Mouse (Mus musculus): Measurements from ENCODE around the gene C1qtnf6.
A peak's percentile ranks its signal among the peaks of the same experiment; 100 is the strongest.

The C1qtnf6 gene

DNA sequence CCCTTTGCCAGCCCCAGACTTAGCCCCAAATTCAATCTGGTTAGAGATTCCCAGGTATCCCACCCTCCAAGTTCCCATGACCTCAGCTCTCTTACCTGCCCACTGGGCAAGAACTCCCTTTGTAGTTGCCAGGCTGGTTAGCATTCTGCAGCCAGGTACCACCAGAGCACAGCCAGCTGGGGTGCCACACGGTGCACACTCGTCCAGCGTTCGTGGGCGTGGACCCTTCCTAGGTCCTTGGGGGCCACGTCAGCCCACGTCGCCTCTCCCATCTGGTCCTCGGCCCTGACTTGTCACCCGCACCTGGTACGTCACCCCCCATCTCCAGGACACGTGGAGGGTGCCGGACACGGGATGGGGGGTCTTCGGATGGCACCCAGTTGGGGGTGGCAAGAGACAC is 12.8 kb upstream of the C1qtnf6 start:
- DNase-seq = no peak

- DNase-seq = no peak
Measured at GRCm38 (mm10) chr15:78542767-78543303, 11.6 kb upstream of the C1qtnf6 start.

DNA sequence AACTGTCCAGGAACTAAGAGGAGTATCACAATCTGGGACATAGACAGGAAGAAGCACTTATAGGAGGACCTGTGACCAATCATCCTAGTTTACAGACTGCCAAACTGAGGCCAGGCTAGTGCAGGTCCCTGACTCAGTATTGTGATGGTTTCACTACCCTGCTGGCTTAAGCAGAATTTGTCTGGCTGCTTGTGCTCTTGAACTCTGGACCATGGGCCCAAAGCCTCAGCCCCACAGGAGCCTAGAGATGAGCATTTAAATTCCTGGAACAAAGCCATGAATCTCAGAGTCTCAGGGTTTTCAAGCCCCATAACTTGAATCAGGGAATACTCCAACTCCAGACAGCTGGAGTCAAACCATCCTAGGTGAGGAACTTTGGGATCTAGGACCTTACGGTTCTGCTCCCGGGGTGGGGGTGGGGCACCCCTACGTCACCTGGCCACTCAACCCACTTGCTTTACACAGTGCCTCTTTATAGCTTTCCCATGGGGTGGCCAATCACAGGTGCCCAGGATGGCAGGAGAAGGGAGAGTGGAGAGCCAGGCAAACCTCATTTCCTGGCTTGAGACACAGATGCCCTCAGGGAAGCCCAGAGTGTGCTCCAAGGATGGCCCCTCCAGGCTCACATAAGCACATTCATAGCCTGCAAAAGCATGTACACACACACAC is 11.0 kb upstream of the C1qtnf6 start:
- no peak for DNase-seq

DNA sequence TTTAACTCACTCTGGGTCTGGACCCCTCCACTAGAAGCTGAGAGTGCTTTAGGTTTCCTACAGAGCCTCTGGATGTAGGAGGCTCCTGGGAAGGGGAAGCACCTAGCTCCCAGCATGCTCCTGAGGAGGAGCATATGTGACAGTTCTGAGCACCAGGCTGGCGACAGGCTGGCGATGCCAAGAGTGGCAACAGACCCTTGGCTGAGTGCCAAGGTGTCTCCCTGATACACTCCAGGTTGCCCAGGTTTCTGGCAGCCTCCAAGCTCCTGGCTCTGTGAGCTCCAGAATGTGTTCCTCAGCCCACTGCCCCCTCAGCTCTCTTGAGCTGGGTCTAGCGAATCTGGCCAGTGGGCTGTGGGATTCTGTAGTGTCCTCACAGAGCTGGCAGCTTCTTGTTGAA is 10.4 kb upstream of the C1qtnf6 start:
- DNase-seq = no peak

- no peak for DNase-seq
Measured at GRCm38 (mm10) chr15:78541036-78541435, 9.8 kb upstream of the C1qtnf6 start.

DNA sequence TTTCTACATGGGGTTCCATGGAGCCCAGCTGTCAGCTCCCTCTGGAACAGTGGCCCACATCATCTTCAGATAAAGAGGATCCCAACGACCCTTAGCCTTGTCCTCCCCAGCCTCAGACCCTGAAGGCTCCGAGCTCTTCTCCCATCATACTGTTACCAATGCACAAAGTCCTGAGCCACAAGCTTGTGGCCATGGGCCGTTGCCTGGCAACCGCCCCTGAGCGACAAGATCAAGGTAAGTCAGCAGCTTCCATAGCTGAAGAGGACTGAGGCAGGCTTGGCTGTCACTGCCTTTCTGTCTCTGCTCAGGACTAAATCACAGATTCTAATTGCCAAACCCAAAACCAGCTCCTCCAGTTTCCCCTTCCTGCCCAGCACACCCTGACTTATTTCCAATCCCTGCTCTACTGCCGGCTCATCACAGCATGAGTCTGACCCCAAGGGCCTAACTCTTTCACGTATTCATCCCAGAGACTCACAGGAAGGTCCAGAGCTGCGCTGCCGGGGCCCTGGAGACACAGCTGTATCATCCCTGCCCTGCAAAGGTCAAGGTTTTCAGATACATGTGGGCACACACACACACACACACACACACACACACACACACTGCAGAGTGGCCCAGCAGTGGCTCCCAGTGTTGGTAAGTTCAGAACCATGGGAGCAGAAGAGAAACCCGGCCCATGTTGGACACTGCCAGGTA is 4.7 kb upstream of the C1qtnf6 start:
- no peak for DNase-seq

GRCm38 (mm10) chr15:78533346-78533835 is 2.2 kb upstream of the C1qtnf6 start:
- DNase-seq = no peak

DNA sequence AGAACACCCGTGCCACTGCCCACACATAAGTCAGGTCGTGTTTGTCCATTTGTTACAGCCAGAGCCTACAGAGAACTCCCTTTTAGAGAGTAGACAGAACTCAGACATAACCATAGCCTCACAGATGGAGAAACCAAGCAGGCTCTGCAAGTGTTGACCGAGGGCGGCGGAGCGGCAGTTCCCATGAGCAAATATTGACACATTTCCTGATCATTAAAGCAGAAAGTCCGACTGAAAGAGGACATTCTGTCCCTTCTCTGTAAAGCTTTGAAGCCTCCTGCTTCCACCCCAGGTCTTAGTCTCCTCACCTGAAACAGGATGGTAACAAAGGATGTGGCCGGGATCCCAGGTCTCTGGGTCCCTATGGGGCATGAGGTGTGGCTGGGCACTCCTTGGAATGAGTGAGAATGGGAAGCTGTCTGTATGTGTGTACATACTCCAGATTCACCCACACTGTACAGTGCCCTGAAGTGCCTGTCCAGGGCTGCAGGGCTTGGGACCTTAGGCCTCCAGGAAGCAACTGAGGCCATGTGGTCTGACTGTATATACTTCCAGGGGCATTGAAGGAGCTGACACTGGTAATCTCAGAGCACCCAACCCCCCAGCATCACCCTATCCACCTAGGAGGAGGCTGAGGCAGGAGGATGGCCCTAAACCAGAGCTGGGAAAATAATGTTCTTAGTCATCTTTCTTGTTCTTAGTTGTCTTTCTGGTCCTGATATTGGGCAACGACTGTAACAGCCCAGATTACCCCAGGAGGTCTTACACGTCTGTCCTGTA is 1.5 kb upstream of the C1qtnf6 start:
- DNase-seq = no peak

- peak; percentile 97 for DNase-seq
Measured at GRCm38 (mm10) chr15:78531901-78532469, 769 bp upstream of the C1qtnf6 start.

- DNase-seq = no peak
Measured at GRCm38 (mm10) chr15:78531451-78531720, 170 bp upstream of the C1qtnf6 start.

DNA sequence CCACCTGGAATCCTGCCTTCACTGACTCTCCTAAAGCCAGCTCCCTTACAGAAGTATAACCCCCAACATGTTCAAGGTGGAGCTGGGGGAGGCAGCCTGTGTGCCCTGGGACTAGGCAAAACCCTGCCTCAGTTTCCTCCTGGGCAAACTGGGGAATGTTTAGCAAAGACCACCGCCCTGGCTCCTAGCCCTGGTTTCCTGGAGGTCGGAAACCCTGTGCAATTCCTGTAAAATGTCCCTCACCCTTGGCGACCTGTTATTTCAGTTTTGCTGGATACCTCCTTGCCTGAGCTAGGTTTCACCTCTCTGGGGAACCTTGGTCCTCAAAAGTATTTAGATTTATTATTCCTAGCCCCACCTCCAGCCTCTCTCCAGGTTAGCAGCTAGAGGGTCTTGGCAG is 1.1 kb downstream of the C1qtnf6 start:
- no peak for DNase-seq

DNA sequence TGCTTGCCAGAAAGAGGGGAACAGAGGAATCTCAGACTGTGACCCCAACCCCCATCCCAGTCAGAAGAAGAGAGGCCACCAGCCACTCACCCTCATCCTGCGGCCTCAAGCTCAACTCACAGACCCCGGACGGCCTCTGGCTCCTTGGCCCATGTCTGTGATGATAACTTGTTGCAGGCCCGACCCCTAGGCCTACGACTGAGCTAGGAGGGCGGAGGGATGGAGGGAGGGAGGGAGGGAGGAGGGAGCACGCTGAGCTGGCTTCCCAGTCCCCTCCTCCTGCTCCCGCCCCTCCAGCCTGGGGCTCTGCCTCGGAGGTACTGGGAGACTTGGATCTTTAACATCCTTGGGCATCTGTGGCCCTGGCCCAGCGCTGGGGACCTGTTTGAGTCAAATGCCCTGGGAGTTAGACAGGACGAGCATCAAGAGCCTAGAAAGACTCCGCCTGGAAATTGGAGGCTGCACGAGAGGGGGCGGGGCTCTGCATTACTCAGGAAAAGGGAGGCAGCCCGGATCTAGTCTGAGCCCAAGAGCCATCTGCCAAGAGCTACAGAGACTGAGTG is 1.7 kb downstream of the C1qtnf6 start:
- no peak for DNase-seq

- peak; percentile 22 for DNase-seq
Measured at GRCm38 (mm10) chr15:78528726-78529411, 2.3 kb downstream of the C1qtnf6 start.

DNA sequence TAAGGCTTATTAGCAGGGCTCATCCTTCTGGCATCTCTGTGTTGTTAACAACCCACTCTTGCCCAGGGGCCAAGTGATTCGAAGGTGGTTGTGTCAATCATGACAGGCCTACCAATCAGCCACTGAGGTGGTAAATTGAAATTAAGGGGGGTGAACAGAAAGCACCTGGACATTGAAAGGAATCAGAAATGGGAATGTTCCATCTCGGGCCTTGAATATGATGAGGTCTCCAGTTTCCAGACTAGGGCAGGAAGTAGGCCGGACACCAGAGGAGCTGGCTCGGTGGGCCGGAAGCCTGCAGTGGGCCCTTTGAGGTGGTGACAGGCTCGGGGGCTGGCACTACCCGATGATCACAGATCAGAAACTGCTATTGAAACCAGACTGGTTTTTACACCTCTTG is 3.2 kb downstream of the C1qtnf6 start:
- DNase-seq = peak; percentile 55

DNA sequence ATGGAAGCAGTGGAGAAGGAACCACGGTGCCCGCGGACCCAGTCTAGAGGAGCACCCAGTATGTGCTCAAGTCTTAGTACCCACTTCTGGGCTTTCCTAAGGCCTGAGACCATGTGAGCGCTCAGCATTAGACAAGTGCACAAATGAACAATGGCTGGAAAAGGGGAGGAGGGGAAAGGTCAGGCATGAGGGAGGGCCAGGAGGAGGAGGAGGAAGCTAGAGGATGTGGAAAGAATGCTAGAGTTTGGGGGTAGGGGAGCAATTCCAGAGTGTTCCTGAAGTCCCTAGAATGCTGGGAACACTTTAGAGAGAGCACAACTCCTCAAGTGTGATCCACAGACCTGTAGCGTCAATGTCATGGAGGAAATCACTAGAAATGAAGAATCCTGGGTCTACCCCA is 7.1 kb downstream of the C1qtnf6 start:
- DNase-seq = no peak

DNA sequence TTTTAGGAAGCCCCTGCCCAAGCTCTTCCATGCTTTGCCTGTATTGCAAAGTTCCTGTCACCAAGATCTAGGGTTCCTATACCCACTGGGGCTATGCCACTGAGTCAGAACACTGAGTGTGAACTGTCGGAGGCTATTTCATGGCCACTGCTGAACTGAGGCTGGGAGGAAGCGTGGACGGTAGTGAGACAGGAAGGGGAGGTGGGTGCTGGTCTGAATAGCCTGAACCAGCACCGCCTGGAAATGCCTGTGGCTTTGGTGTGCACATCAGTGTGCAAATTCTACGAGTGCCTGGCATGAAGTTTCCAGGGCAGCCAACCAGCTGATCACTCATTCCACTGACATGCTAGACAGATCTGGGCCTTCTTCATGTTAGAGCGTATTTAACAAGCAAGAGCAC is 9.3 kb downstream of the C1qtnf6 start:
- no peak for DNase-seq

GRCm38 (mm10) chr15:78521331-78521730 is 9.9 kb downstream of the C1qtnf6 start:
- DNase-seq = no peak

- DNase-seq = no peak
Measured at GRCm38 (mm10) chr15:78520112-78520715, 11.0 kb downstream of the C1qtnf6 start.

GRCm38 (mm10) chr15:78518221-78518620 is 13.0 kb downstream of the C1qtnf6 start:
- peak; percentile 60 for DNase-seq

DNA sequence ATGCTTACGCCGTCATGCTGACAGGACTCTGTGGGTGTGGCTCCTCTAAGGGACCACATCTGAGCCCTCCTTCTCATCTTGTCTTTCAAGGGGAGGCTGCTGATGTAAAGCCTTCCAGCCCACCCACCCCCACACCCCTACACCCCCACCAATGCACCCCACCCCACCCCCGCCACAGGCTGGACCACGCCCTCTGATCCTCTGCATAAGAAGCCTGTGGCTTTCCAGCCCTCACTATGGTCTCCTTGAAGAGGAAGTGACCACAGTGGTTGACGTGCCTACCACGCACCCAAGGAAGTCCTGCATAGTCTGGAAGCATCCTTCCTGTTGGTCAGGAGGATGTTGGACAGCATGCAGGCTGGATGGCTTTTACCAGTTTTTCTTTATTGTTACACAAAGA is 15.5 kb downstream of the C1qtnf6 start:
- no peak for DNase-seq

GRCm38 (mm10) chr15:78514393-78515146 is 16.6 kb downstream of the C1qtnf6 start:
- DNase-seq = peak; percentile 77
